Mouse (Mus musculus) G1E-ER4 (cell line): ENCODE measurements around the gene St8sia2. TPM values are rescaled to one million over a fixed set of nuclear protein-coding genes. Genes with fewer than 3 reads are reported as not detected.

ENCODE experiments used
- GATA1 ChIP-seq: IDR thresholded peaks from one replicate; pipeline ENCODE4 v1.8.0; 2012; ENCODE audit warnings: low read length, inconsistent platforms
- polyA plus RNA-seq: library from polyadenylated mRNA; stranded (reverse); fragments of >175 nt; gene quantifications from 2 replicates; pipeline ENCODE4 v1.2.3, GENCODE M21; 2012

St8sia2 gene
- polyA plus RNA-seq, 1 experiment, result not detected

- no peak for TF ChIP-seq GATA1
Measured at GRCm38 (mm10) chr7:74008946-74009542, 4.4 kb downstream of the St8sia2 start.

DNA sequence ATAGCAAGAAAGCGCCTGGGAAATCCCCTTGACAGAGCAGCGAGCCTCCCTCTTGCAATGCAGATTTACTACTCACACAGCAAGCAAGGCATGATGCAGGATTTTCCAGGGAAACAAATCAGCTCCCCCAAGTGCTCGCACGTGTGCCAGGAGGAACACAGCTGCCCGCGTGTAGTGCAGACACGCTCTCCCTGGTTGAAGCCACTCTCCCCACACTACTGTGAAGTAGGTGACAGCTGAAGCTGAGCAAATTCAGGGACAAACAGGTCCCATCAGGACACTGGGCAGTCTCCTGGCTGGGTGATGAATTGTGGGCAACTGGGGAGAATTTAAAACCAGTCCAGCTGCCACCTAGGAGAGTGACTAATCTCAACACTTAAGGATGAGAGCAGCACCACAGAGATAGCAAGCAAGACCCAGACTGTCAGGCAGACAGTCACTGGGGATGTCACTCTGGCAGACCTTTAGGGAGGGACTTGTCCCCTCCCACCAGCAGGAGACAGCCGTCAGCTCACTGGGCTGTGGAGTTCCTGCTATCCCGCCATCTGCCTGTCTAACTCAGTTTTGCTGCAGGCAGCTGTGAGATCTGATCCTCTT is 6.6 kb downstream of the St8sia2 start:
- TF ChIP-seq GATA1, result no peak

DNA sequence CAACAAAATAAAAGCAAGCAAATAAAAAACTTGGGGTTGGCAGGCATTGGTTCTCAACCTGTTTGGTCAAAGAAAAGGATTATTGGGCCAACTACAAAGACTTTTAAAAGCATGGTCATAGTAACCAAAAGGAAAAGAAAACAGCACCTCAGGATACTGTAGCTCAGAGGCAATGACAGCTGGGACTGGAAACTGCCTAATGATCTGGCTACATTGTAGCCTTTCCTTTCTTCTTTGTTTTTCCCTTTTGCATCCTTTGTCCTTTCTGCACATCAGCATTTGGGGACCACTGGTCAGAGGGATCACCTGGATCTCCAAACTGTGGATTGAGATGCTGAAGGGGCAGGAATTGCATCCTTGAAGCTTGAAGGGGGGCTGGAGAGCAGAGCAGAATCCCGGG is 7.1 kb downstream of the St8sia2 start:
- no peak for TF ChIP-seq GATA1

- TF ChIP-seq GATA1, result no peak
Measured at GRCm38 (mm10) chr7:74000743-74001510, 12.6 kb downstream of the St8sia2 start.

GRCm38 (mm10) chr7:73989366-73989765 is 24.1 kb downstream of the St8sia2 start:
- TF ChIP-seq GATA1, result no peak

- no peak for TF ChIP-seq GATA1
Measured at GRCm38 (mm10) chr7:73965164-73965563, 48.3 kb downstream of the St8sia2 start.

DNA sequence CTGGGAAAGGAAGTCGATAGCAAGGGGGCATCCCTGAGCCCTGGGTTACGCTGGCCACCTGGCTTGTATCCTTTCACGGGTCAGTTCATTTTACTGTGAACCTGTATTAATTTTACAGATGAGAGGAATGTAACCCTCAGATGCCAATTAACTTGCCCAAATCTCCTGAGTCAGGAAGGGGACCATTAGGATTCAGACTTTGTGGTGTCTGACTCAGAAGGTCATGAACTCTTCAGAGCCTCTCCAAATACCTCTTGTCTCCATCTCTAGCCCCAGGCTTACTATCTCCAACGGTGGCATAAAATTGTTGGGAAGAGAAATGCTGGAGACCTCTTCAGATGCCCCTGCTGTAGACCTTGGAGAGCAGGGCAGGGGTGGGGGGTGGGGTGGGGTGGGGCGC is 51.1 kb downstream of the St8sia2 start:
- TF ChIP-seq GATA1, result no peak

DNA sequence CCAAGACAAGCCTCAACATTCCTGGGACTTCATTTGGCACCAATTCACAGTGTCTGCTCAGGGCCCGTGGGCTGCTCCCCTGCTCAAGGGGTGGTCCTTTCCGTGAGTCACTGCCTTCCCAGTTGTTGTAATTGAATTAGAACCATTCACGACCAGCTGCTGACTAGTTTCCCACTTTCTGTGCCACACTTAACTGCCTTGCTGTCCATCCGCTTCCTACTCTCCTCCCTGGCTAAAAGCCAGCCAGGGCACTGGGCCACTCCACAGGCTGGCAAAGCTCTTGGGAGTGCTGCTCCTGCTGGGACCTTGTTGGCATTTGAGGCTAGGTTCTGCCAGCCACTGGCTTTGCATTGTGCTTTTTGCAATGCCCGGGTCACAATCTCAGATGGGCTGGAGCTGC is 59.0 kb downstream of the St8sia2 start:
- TF ChIP-seq GATA1, result no peak

GRCm38 (mm10) chr7:73953131-73953530 is 60.4 kb downstream of the St8sia2 start:
- no peak for TF ChIP-seq GATA1

DNA sequence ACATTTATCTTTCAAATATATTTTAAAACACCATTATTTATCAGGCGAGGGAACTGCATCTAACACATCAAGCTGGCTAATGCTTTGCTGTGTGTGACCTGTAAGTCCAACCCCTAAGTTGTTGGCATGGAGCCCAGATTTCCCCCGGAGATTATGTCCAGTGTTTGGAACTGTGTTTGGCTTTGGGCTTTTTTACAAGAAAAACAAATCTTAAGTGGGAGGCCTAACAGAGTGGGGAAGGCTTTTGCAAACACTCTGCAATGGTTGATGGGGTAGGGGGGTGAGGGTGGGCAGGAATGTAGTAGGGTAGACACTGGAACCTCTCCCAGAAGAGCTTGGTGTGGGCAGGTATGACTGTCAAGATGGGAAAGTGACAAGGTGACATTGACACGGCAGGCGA is 71.8 kb downstream of the St8sia2 start:
- TF ChIP-seq GATA1, result no peak

DNA sequence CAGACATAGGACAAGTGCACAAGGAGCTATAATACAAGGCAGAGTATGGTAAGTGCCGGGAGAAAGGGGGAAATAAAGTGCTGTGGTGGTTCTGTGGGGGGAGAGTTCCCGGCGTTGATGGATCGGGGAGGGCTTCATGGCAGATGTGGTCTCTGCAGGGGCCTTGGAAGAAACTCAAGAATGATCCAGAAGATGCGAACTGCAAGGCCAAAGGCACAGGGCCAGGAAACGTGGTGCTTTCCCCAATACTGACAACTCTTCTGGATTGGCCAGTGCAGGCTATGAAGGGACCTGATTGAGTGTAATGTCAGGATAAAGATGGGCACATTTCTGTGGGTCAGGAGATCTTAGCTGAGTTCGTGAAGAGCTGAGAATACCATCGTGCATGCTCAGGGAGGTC is 74.3 kb downstream of the St8sia2 start:
- TF ChIP-seq GATA1, result no peak

DNA sequence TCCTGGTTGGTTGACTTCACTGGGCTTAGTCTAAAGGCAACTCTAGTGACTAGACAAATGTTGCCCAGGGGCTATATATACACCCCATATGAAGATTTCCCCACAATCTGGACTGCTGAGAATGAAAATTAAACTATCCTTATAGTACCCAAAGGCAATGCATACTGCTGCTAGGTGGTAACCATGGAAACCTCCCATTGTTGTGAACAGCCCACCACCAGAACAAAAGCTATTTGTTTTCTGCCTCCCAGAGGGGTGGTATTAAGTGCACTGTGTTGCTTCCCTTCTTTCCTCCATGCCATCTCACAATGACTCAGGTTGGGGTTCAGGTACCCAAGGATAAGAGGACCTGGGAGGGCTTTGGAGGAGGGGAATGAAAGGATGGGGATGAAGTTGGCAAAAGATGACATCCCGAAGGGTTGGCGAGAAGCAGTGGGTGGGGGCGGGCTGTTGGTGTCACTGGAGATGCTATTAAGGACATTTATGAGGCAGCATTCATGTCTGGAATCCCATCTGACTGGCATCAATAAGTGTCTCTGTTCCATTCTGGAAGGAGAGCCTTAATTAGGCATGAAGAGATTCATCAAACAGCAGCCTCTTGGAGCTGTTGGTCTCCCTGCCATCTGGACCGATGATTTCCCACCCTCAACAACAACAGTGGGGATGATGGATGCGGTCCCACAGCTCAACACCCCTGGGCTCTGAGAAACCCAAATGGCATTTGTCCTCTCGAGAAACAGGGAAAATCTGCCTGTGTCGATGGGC is 75.3 kb downstream of the St8sia2 start:
- no peak for TF ChIP-seq GATA1

DNA sequence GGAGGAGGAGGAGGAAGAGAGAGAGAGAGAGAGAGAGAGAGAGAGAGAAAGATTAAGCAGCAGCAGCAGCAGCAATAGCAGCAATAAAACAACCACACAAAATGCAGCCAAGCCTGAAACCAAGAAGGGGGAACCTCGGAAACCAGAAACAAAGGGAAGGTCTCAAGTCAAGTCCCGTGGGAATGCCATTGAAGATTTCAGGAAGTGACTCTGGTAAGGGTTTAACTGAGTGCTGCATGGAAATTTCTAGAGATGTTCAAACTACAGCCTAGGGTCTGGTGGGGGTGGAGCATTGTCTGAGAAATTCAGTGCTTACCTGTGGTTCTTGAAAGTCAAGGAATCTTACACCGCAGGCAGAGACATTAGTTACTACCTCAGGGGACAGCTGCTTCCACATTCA is 77.4 kb downstream of the St8sia2 start:
- no peak for TF ChIP-seq GATA1

GRCm38 (mm10) chr7:73935703-73936102 is 77.8 kb downstream of the St8sia2 start:
- TF ChIP-seq GATA1, result no peak

GRCm38 (mm10) chr7:73933036-73933435 is 80.5 kb downstream of the St8sia2 start:
- no peak for TF ChIP-seq GATA1

DNA sequence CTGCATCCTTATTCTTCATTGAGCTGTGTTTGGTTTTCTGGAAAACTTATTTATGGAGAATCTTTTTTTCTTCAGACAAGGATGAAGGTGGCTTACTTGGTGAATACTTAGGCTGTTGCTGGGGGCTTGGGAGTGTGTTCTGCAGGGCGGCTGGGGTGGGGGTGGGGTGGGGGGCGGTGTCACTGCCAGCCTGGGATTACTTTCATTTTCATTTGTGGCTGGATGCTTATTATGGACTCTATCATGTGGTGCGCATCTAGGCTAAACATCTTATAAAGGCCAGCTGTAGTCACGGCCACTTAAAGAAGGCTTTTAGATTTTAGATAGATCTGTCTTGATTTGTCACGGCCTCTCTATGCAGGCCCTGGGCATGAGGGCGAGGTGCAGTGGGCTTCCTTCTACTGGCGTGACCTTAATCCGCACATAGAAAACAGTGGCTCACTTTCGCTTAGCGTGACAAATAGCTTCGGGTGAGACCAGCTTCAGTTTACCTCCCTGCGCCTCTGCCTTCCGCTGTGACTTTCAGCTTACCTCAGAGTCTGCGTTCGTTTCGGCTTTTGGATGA is 92.5 kb downstream of the St8sia2 start:
- TF ChIP-seq GATA1, result no peak
